Mouse (Mus musculus): ENCODE data around the gene Fgfr2.

DNA sequence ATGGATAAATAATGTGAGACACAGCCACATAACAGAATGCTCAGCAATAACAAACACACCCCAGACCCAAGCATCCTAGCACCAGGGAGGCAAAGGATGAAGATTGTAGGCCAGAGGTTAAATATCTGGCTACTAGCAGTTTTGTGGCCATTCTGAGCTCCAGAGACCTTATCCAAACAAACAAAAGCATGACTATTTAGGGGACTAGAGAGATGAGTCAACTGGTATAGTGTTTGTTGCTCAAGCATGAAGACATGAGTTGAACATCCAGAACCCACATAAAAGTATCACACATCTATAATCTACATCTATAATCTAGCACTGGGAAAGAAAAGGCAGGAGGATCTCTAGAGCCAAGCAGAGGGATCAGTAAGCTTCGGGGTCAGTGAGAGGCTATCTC, 280.7 kb downstream of the Fgfr2 start:
- TF ChIP-seq CTCF (IDR thresholded peaks at IDR 0.05; ENCODE audit: borderline replicate concordance, insufficient read depth, low read length): no peak
- TF ChIP-seq POLR2A (IDR thresholded peaks at IDR 0.05; ENCODE audit: low read depth, low read length): no peak
